Mouse (Mus musculus) heart, postnatal 25 days (tissue): Measurements from ENCODE around the gene Kcnb1. TPM values are rescaled to one million over a fixed set of nuclear protein-coding genes. Genes with fewer than 3 reads are reported as not detected.

Experiments used
- DNase-seq: peaks from one replicate; pipeline ENCODE4 v3.0.0; 2022; ENCODE audit warnings: low spot score
- intact Hi-C: fragments of 180-260 bp; cut with DNase I; formaldehyde crosslinking; loops from one replicate; pipeline ENCODE4 v1.15.1; 2025
- total RNA-seq, 2 experiments: library from RNA; stranded (reverse); gene quantifications; 2 replicates each; pipeline ENCODE4 v1.2.3; 2021

The Kcnb1 gene
- total RNA-seq, 2 experiments from 2014 or later, result 40.9 to 47.9 TPM

- DNase-seq, result no peak
- intact Hi-C loops, result no loop called here
Measured at GRCm38 (mm10) chr2:167048698-167049358, 141.1 kb downstream of the Kcnb1 start.

GRCm38 (mm10) chr2:167048223-167048622 lies 141.7 kb downstream of the Kcnb1 start:
- intact Hi-C loops, result no loop called here
- no peak for DNase-seq

Other genes starting within 250 kb of the Kcnb1 start
- gene Stau1, start 193.9 kb downstream of the Kcnb1 start, total RNA-seq, result 10 to 100 TPM; 41.7 to 45.4 TPM
- 10 to 100 TPM; 10.0 to 11.3 TPM for gene Ddx27, start 175.0 kb downstream of the Kcnb1 start, total RNA-seq
- 10 to 100 TPM; 31.6 to 36.3 TPM for gene Znfx1, start 127.1 kb downstream of the Kcnb1 start, total RNA-seq
- gene Ptgis, start 50.4 kb upstream of the Kcnb1 start, total RNA-seq, result 10 to 100 TPM; 18.8 to 24.6 TPM
- 10 to 100 TPM; 12.7 to 14.6 TPM for gene B4galt5, start 159.0 kb upstream of the Kcnb1 start, total RNA-seq
- 10 to 100 TPM; 21.8 to 23.9 TPM for gene Slc9a8, start 231.6 kb upstream of the Kcnb1 start, total RNA-seq